Mouse (Mus musculus) layer of hippocampus, adult 11-12 months (tissue): ENCODE results near the gene Ifnar1.

Source experiments
- DNase-seq: peaks from one replicate; pipeline ENCODE4 v3.0.0; 2022; ENCODE audit warnings: low spot score

Gene Ifnar1

DNA sequence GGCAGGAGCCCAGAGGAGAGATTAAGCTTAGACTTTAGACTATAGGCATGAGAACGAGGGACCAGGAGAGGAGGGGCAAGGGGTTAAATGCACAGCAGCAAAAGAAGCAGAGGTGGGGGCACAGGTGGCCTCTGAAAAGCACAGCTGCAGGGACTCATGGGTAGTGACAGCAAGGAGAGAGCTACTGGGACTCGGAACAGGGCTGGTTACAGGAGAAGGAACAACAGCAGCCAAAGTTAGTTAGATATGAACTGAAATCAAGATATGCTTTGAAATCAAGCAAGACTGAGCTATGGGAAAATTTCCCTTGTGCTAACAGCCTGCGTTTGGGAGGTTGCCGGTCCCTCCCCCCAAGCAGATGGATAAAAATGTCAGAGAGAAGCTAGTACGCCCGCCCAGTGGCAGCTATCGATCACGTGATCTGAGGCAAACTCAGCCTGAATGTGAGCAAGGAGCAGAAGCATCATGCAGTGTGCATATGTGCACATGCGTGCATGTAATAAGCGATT lies 56.6 kb downstream of the Ifnar1 start:
- peak; percentile 70 for DNase-seq

DNA sequence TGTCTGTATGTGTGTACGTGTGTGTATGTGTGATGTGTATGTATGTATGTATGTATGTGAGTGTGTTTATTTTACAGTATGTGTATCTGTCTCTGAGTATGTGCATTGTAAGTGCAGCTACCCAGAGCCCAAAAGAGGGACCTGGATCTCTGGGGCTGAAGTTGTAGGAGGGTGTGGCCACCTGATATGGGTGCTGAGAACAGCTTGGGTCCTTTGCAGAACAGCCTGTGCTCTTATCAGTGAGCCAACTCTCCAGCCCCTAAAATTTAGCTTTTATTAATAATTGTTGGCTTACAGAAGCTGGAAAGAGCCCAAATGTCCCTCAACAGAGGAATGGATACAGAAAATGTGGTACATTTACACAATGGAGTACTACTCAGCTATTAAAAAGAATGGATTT lies 58.6 kb downstream of the Ifnar1 start:
- no peak for DNase-seq

DNA sequence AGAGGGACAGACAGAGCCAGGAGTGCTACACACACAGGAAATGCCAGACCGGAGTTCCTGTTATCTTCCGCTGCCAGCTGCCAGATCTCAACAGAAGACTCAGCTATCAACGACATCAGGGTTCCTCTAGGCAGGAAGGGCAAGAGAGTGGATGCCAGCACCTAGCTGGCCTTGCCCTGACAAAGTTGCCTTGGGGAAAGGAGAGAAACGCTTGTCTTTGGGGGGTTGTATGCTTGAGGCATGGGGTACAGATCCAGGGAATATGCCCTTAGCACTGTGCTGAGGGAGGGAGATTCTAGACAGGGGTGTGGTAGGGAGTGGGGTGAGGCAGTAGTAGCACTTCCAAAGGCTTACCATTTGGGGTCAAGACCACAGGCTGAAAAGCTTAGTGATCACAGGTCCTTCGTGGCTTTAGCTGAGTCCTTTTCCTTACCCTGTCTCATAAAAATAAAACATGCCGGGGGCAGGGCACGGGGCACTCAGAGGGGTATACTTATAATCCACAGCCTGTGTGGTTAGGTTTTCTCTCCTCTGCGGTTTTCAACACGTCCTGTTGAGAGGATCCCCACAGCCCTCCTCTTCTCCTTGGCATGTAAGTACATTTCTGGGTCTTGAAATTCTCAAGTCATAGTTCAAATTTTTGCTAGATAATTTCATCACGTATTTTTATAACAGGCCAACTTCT lies 60.7 kb downstream of the Ifnar1 start:
- DNase-seq: no peak

DNA sequence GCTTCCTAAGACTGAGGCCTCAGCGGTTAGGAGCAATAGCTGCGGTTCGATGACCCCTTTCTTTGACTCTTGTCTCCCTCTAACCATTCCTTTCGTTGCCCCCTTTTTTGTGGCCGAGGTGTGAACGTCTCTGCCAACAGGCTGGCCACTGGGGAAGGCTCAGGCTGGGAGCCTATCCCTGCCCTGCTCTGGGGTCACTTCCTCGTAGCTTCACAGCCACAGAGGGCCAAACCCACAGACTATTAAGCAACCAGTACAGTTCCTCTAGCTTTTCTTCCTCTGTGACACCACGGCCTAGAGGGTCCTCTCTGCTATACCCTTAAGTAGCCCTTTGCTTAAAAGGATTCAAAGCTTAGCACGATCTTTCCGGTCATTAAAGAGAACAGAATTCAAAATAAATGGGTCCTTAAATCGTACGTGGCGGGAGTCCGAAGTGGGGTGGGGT lies 61.4 kb downstream of the Ifnar1 start:
- DNase-seq: peak; percentile 58

DNA sequence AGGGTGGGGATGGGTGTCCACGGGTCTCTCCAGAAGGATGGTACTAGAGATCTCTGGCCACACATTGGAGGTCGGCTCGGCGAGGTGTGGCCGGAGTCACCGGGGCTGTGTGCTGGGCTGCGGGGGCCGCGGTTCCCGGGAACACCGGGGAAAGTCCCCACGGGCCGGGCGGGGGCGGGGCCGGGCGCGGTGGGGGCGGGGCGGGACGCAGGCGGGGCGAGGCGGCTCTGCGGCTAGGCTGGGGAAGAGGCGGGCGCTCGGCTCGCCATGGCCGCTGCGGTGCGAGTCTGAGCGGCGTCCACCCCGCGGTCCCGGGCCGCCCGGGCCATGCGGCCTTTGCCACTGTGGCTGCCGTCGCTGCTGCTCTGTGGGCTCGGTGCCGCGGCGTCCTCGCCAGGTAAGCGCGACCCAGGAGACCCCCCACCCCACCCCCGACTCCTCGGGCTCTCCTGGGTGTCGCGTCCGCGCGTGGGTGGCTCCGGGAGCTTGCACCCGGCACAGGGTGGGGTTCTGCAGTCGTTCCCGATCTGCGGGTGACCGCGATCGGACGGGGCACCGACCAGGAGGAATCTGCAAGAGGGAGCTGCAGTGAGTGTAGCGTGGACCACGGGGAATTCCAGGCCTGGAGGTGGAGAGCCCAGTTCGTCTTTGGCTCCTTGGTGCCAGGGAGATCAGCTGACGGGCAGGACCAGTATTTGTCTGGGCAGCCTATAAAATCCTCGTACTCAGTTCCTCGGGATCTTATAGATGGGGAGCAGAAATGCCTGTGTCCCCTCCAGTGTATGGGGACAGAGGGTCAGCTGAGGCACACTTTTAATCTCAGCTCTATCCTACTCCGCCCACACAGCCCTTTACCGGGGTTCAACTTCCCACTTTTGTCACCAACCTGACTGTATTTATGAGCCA lies 62.1 kb downstream of the Ifnar1 start, which contains the start of gene Ifngr2:
Gene Ifngr2 (plus strand): TSS at position 237 of the 906 bp plus-strand sequence.
- DNase-seq: peak; percentile 52

DNA sequence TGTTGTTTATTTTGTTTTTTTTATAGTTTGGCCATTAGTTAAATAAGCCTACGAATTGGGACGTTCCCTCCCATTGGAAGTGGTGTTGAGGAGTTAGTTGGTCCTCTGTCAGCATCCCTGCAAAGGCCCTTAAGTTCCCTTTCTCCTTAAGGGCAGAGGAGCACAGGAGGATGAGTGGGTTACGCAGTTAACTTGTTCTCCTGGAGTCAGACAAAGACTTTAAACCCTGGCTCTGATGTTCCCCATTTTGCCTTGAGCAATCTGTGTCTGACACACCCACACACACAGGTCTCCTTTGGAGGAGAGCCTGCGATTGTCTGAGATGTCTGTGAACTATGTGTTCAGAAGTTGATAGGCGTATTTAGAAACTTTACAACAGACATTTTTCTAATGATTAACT lies 62.9 kb downstream of the Ifnar1 start:
- peak; percentile 39 for DNase-seq

DNA sequence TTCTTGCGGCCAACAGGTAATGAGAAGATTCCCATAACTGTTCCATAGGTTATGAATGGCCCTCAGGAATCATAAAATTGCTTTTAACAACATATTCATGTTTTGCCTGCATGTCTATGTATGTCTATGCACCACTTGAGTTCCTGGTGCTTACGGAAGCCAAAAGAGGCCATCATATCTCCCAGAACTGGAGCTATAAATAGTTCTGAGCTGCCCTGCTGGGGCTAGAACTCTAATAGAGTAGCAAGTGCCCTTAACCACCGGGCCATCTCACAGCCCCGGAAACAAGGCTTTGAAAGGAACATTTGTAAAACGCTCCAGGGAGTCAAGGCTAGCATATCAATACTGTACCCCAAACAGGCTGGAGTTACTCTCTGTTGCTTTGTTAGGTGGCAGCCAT lies 63.5 kb downstream of the Ifnar1 start:
- DNase-seq: no peak

DNA sequence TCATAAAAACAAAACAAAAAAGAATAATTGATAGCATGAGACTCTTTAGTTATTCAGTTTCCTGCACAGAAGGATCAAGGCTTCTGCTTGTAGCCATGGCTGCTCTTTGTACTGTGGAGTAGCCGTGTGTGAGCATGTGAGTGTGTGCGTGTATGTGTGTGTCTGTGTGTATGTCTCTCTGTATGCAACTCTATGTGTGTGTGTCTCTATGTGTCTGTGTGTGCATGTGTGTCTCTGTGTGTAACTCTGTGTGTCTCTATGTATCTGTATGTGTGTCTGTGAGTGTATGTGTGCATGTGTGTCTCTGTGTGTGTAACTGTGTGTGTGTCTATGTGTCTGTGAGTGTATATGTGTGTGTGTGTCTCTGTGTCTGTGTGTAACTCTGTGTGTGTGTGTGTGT lies 64.0 kb downstream of the Ifnar1 start:
- peak; percentile 5 for DNase-seq

DNA sequence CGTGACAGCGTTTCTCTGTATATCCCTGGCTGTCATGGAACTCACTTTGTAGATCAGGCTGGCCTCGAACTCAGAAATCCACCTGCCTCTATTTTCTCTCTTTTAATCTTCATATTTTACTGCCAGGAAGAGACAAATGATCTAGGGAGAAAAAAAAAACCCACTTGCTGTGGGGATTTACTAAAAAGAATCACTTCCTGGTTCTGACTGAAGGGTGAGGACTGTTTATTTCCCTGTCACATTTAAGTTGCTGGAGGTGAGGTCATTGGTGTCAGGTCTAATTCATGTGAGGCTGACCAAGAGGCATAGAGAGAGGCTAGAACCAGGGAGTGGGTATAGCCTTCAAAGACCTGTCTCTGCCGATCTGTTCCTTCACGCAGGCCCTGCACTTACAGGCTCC lies 64.6 kb downstream of the Ifnar1 start:
- peak; percentile 2 for DNase-seq

DNA sequence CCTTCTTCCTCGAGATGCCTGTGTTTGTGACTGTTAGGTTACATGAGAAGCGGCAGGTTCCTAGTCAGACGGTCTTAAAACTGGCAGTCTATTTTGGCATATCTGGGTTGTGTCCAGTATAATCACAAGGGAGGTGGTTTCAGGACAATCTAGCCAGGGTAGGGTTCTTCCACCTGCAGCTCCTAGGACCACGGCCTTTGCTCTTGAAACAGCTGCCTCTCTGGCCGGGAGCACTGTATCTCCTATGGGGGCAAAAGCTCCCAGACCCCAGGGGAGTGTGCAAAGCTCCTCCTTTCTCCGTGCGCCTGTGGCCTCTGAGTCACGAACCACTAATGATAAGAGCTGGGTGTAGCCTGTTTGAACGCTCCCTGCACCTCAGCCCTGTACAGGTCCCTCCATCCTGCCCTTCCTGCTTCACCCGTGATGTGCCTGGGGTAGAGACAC lies 66.1 kb downstream of the Ifnar1 start:
- DNase-seq: no peak

DNA sequence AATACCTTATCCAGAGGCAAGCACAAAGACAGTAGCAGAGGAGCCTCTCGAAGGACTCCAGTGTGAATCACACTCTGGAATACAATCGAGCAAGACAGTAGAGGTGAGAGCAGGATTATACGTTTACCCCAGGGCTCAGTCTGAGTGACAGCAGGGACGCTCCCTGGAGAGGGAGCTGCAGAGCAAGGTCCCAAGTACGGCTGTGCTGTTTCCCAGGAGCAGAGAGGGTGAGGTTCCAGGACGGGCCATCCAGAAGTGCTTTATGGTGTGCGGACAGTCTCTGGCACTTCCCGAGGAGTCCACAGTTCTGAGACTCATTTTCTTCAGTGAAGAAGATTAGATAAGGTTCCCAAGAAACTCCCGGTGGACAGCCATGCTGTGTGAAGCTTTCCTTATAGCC lies 67.0 kb downstream of the Ifnar1 start:
- no peak for DNase-seq

DNA sequence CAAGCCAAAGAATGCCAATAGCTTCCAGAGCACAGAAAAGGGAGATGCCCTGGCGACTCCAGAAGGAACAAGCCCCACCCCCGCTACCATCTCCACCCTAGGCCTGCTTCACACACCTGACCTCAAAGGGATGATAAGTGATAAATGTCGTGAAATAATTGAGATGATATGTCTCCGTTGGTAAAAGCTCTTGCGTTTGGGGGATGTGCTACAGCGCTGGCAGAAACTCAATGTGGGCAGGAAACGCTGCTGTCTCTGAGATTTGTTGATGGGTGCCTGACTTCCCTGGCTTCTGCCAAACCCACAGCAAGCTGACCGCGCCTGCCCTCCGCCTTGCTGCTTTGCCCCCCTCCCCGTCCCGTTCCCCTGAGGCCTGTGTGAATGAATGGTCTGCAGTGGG lies 68.6 kb downstream of the Ifnar1 start:
- no peak for DNase-seq

DNA sequence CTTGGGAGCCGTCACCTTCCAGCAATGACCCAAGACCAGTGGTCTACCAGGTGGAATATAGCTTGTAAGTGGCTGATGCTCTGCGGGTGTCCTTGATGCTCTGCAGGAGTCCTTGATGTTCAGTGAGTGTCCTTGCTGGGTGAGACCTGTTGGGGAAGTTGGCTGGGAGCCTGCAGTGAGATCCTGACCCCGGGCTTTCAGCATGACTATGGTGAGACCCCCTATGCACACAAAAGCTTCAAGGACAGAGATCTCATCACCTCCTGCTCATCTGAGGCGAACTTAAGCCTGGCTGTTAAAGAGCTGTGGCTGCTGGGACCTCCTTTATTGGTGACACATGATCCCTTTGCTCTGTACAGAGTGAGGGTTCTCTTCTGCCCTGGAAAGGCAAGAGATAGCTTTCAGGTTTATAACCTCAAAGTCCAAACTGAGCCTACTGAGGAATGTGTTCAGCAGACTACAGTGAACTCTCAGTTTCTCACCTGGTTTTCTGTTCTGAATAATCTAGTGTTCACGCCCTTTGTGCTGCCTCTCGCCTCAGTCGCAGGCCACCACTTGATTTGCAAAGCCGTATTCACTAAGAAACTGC lies 70.1 kb downstream of the Ifnar1 start:
- no peak for DNase-seq

DNA sequence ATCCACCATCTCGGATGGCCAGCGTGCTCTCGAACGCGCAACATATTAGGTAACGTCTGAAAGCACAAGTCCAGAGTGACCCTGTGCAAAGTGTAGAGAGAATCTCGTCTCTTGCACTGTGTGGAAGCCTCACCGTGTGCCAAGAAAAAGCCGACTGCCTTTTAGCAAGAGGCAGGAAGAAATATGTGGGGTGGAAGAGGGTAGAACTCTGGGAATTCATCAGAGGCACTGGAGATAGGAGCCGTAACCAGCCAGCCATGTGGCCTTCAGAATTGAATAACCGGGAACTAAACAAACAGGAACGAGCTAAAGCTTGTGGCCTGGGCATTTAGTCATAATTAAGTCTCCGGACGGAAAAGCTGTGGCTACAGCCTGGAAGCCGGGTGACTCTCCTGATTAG lies 71.6 kb downstream of the Ifnar1 start:
- DNase-seq: no peak
